Mouse (Mus musculus): Measurements from ENCODE around the gene Pik3cd. TPM values are rescaled to one million over a fixed set of nuclear protein-coding genes. Genes with fewer than 3 reads are reported as not detected.

Gene Pik3cd
- total and polyA plus RNA-seq, 3 experiments: 57.0 to 95.0 (median 72.1) TPM

DNA sequence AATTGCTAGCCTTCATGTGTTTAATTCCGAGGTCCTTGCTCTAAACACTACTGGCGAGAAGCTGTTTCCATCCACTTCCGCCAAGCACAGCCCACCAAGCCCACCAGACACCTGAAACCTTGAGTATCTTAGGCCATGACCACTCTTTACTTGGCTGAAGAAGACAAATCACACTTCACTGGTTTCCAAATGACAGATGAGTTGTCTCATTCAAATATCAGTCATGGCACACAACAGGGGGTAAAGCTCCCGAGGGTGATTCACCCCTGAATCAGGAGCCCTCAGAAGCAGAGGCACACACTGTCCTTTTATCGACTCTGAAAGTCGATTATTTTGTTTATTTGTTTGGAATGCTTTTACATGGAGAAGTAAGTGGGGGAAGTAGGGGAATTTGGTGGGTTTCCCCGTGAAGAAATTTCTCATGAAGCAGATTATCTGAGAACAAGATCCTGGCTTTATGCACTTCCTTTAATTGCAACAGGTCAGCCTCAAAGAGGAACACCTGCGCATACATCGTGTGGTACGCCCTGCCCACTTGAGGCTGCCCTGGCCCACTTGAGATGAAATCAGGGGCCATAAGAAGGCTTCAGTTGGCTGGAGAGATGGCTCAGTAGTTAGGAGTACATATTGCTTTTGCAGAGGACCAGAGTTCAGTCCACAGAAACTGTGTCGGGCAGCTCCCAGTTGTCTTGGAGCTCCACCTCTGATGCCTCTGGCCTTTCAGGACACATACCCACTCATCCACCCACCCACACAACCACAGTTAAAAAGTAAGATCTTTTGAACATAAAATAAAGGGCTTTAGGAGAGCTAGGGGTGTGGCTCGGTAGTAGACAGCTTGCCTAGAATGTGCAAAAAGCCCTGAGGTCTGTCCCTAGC is 12.3 kb downstream of the Pik3cd start:
- Histone ChIP-seq H3K79me2 (replicated peaks; ENCODE audit: control insufficient read depth, extremely low read depth, insufficient read depth, poor library complexity, severe bottlenecking) (peaks cover 87% of the 10 kb centered on the region), H3K27me3 (replicated peaks) (no peaks in the 10 kb centered on the region), H3K4me2 (ENCODE audit: insufficient read depth, low read depth, poor library complexity, severe bottlenecking) (peak overlapping the region; percentile 74), H3K4me1 (ENCODE audit: control insufficient read depth in 1 of 2, insufficient read depth in 2 of 2) (peaks cover 38 to 93% of the 10 kb centered on the region in 2 experiments), H3K27ac (ENCODE audit: insufficient read depth, low read depth) (peak overlapping the region; percentile 87), H3K36me3 (replicated peaks in 1 of 2; ENCODE audit: control insufficient read depth in 1 of 2, insufficient read depth in 1 of 2, low read length in 1 of 2) (peaks cover 32 to 70% of the 10 kb centered on the region in 2 experiments), H3K4me3 (replicated peaks in 1 of 3; ENCODE audit: low read depth in 2 of 3, low read length in 2 of 3, poor library complexity in 1 of 3) (no peak overlapping the region), H3K9me3 (replicated peaks; ENCODE audit: low read length) (no peaks in the 10 kb centered on the region), H3K9ac (ENCODE audit: insufficient read depth, low read depth) (peak overlapping the region; percentile 36; the same call in 1 of the 2 replicates)
- DNase-seq (ENCODE audit: extremely low read depth): peak; percentile 67
- dilution Hi-C loops (cut with MboI; ENCODE audit: extremely low pct_ligation_motif_present, extremely low pct_unique_long_range_greater_than_20kb, low sequenced_read_pairs) (no loop called here), in situ Hi-C loops (cut with MboI; ENCODE audit: low pct_ligation_motif_present, low pct_unique_long_range_greater_than_20kb, low sequenced_read_pairs) (no loop called here)
- TF ChIP-seq MYC (IDR thresholded peaks at IDR 0.05; ENCODE audit: low read depth, low read length): 0 out of 2 replicates have a peak, but pooled peaks have one; percentile 6
- TF ChIP-seq CTCF (conservative IDR thresholded peaks at IDR 0.05 in 1 of 2, IDR thresholded peaks at IDR 0.05 in 1 of 2; ENCODE audit: low read depth in 2 of 2, low read length in 2 of 2): no peak
- TF ChIP-seq CHD1 (IDR thresholded peaks at IDR 0.05; ENCODE audit: low read depth, low read length): peak; percentile 71
- TF ChIP-seq PAX5 (IDR thresholded peaks at IDR 0.05; ENCODE audit: low read length): no peak
- TF ChIP-seq GABPA (IDR thresholded peaks at IDR 0.05; ENCODE audit: insufficient replicate concordance, low read depth, low read length): no peak
- no peak for TF ChIP-seq USF2 (conservative IDR thresholded peaks at IDR 0.05; ENCODE audit: low read depth, low read length)
- TF ChIP-seq CHD2 (IDR thresholded peaks at IDR 0.05; ENCODE audit: low read length): no peak; the same call in none of the 2 replicates
- no peak for TF ChIP-seq TBP (conservative IDR thresholded peaks at IDR 0.05; ENCODE audit: low read depth, low read length)
- TF ChIP-seq EP300 (IDR thresholded peaks at IDR 0.05; ENCODE audit: low read length): peak; percentile 77
- no peak for TF ChIP-seq HCFC1 (IDR thresholded peaks at IDR 0.05; ENCODE audit: low read depth, low read length)
- no peak for TF ChIP-seq USF1 (IDR thresholded peaks at IDR 0.05; ENCODE audit: low read depth, low read length)
- 0 out of 2 replicates have a peak, but pooled peaks have one; percentile 37 for TF ChIP-seq KAT2A (IDR thresholded peaks at IDR 0.05; ENCODE audit: insufficient replicate concordance, low read length)
- no peak for TF ChIP-seq ELF1 (IDR thresholded peaks at IDR 0.05; ENCODE audit: low read depth, low read length)
- TF ChIP-seq TCF12 (IDR thresholded peaks at IDR 0.05; ENCODE audit: low read depth, low read length): no peak
- TF ChIP-seq ETS1 (conservative IDR thresholded peaks at IDR 0.05; ENCODE audit: low read depth, low read length): peak; percentile 44; the same call in 1 of the 2 replicates
- no peak for TF ChIP-seq ZC3H11A (IDR thresholded peaks at IDR 0.05; ENCODE audit: low read depth, low read length)
- 0 out of 2 replicates have a peak, but pooled peaks have one; percentile 15 for TF ChIP-seq POLR2A (IDR thresholded peaks at IDR 0.05; ENCODE audit: low read depth, low read length)
- TF ChIP-seq MAFK (IDR thresholded peaks at IDR 0.05; ENCODE audit: insufficient replicate concordance, low read length): no peak
- TF ChIP-seq SMC3 (IDR thresholded peaks at IDR 0.05; ENCODE audit: low read depth, low read length): no peak
- no peak; the same call in 1 of the 2 replicates for TF ChIP-seq POLR2AphosphoS2 (IDR thresholded peaks at IDR 0.05; ENCODE audit: low read depth, low read length)
- TF ChIP-seq ZMIZ1 (IDR thresholded peaks at IDR 0.05; ENCODE audit: low read depth, low read length): 0 out of 2 replicates have a peak, but pooled peaks have one; percentile 18
- peak; percentile 49; the same call in 1 of the 2 replicates for TF ChIP-seq MEF2A (IDR thresholded peaks at IDR 0.05; ENCODE audit: borderline replicate concordance, low read depth, low read length)
- no peak for TF ChIP-seq ZNF384 (IDR thresholded peaks at IDR 0.05; ENCODE audit: low read depth, low read length)
- peak; percentile 74 for TF ChIP-seq IRF4 (IDR thresholded peaks at IDR 0.05; ENCODE audit: low read depth, low read length)
- TF ChIP-seq RAD21 (IDR thresholded peaks at IDR 0.05; ENCODE audit: low read depth, low read length): no peak
- peak; percentile 69; the same call in 1 of the 2 replicates for TF ChIP-seq MAZ (IDR thresholded peaks at IDR 0.05; ENCODE audit: low read depth, low read length)
- peak; percentile 59; the same call in 1 of the 2 replicates for TF ChIP-seq NRF1 (IDR thresholded peaks at IDR 0.05; ENCODE audit: low read depth, low read length)
- peak; percentile 65 for TF ChIP-seq BHLHE40 (IDR thresholded peaks at IDR 0.05; ENCODE audit: low read depth, low read length)
- TF ChIP-seq MXI1 (IDR thresholded peaks at IDR 0.05; ENCODE audit: low read depth, low read length): peak; percentile 44; the same call in 1 of the 2 replicates
- TF ChIP-seq NELFE (IDR thresholded peaks at IDR 0.05; ENCODE audit: low read depth, low read length): no peak
- 0 out of 2 replicates have a peak, but pooled peaks have one; percentile 64 for TF ChIP-seq SIN3A (IDR thresholded peaks at IDR 0.05; ENCODE audit: low read length)
- TF ChIP-seq E2F4 (IDR thresholded peaks at IDR 0.05; ENCODE audit: insufficient replicate concordance, low read depth, low read length): no peak
- no peak for TF ChIP-seq ZKSCAN1 (IDR thresholded peaks at IDR 0.05; ENCODE audit: borderline replicate concordance, low read depth, low read length)
- no peak for TF ChIP-seq UBTF (IDR thresholded peaks at IDR 0.05; ENCODE audit: low read depth, low read length)
- no peak for TF ChIP-seq JUN (IDR thresholded peaks at IDR 0.05; ENCODE audit: insufficient read depth, low read depth, low read length)
- TF ChIP-seq JUND (conservative IDR thresholded peaks at IDR 0.05; ENCODE audit: low read depth, low read length): 0 out of 2 replicates have a peak, but pooled peaks have one; percentile 6
- 0 out of 2 replicates have a peak, but pooled peaks have one; percentile 57 for TF ChIP-seq MAX (IDR thresholded peaks at IDR 0.05; ENCODE audit: low read length)
